ENCODE assay signal across 8 mouse cellular contexts in genomic region chr12:40199795-40200402, GRCm38 (mm10). TPM values are rescaled to one million over a fixed set of nuclear protein-coding genes. Genes with fewer than 3 reads are reported as not detected.
DNase-seq lines count a peak whose midpoint lies in the region; ATAC-seq lines count a peak whose summit lies in the region.
"Had no signal": no experiment of that assay in that cellular context is flagged by ENCODE, and none has a peak within 500 bp of the region (broad histone marks: within the 10 kb centered on the region; RNA-seq: fewer than 3 reads in every experiment).

No protein-coding gene starts in this region.

- no peaks in the 10 kb centered on the region for H3K27me3 ChIP-seq in hindbrain, embryonic 15.5 days
- H3K27me3 ChIP-seq: lung, embryonic 15.5 days had no signal

- H3K4me1 ChIP-seq in hindbrain, embryonic 15.5 days (replicated peaks): no peaks in the 10 kb centered on the region
- H3K4me1 ChIP-seq: lung, embryonic 15.5 days had no signal

- 54% methylated on average over 7 of the region's 7 CpGs for whole genome bisulfite sequencing in hindbrain, embryonic 15.5 days

- H3K36me3 ChIP-seq in hindbrain, embryonic 15.5 days: peaks cover 27% of the 10 kb centered on the region

- H3K9me3 ChIP-seq in hindbrain, embryonic 15.5 days: no peaks in the 10 kb centered on the region
- H3K9me3 ChIP-seq: lung, embryonic 15.5 days had no signal

- no peak overlapping the region for H3K4me2 ChIP-seq in hindbrain, embryonic 15.5 days
- H3K4me2 ChIP-seq: lung, embryonic 15.5 days had no signal

- H3K27ac ChIP-seq in hindbrain, embryonic 15.5 days (replicated peaks): no peak overlapping the region
- H3K27ac ChIP-seq: lung, embryonic 15.5 days had no signal

- DNase-seq in ZHBTc4 (ENCODE audit: low read depth, low spot score): peak; percentile 81
- peak; percentile 52 for DNase-seq in cerebellum, adult 9-11 months
- DNase-seq in gastrocnemius, adult 18-20 months (ENCODE audit: low spot score): peak; percentile 83
- peak; percentile 62 to 71 for DNase-seq in layer of hippocampus, postnatal 36 days
- DNase-seq in right cerebral cortex, postnatal 4 days: peak; percentile 50

- H3K4me3 ChIP-seq in hindbrain, embryonic 15.5 days: no peak overlapping the region
- H3K4me3 ChIP-seq: lung, embryonic 15.5 days had no signal

- no peak overlapping the region for H3K9ac ChIP-seq in hindbrain, embryonic 15.5 days
- H3K9ac ChIP-seq: lung, embryonic 15.5 days had no signal

- ATAC-seq in hindbrain, embryonic 15.5 days (ENCODE audit: low FRiP score, low read depth): peak; percentile 48
- ATAC-seq in megakaryocyte-erythroid progenitor cell, adult 5-6 weeks (replicated peaks; ENCODE audit: low FRiP score, low TSS enrichment, poor library complexity, severe bottlenecking): peak; percentile 91

RNA-seq across cellular contexts. Expression of gene Lsmem1, which starts 0.6 kb away (rescaled TPM):
- 10 to 100 TPM; 60.6 to 68.5 TPM for total RNA-seq in gastrocnemius, adult 18-20 months (2021)
- 0.10 TPM in 1 of 2 replicates, not detected in the other for polyA plus RNA-seq in hindbrain, embryonic 15.5 days (2015; fragmentation: Nextera tagmentation; extraction: Ambion mirVana)
- total RNA-seq in layer of hippocampus, postnatal 36 days (2021): under 1 TPM; 0.30 to 0.51 TPM
- not detected in 2 replicates for total RNA-seq in megakaryocyte-erythroid progenitor cell, adult 5-6 weeks (2014; fragmentation: Nextera tagmentation)
- 1.4 TPM in 1 of 2 replicates, not detected in the other for total RNA-seq in megakaryocyte-erythroid progenitor cell, adult 5-6 weeks (2017)

RNA-seq across cellular contexts. Expression of gene Ifrd1, which starts 48.4 kb away (rescaled TPM):
- 100 to 1,000 TPM in 1 of 2 experiments, 10 to 100 TPM in 1; 79.2 to 225 TPM for total RNA-seq in gastrocnemius, adult 18-20 months (2021)
- 156 and 163 TPM in 2 replicates for polyA plus RNA-seq in hindbrain, embryonic 15.5 days (2015; fragmentation: Nextera tagmentation; extraction: Ambion mirVana)
- 10 to 100 TPM; 90.6 to 92.6 TPM for total RNA-seq in layer of hippocampus, postnatal 36 days (2021)
- total RNA-seq in megakaryocyte-erythroid progenitor cell, adult 5-6 weeks (2014; fragmentation: Nextera tagmentation): 76.2 and 99.2 TPM in 2 replicates
- total RNA-seq in megakaryocyte-erythroid progenitor cell, adult 5-6 weeks (2017): 119 and 171 TPM in 2 replicates

Comparison
In these comparisons a context has a peak if more than half of its experiments do, and no peak if none do; other contexts are left out.
1. RNA of gene Lsmem1, which starts 0.6 kb away (total RNA-seq): 60.6 to 68.5 TPM in gastrocnemius, adult 18-20 months; 1.4 TPM in megakaryocyte-erythroid progenitor cell, adult 5-6 weeks and 0.30 to 0.51 TPM in layer of hippocampus, postnatal 36 days; every median in the first group is over 10 times any median in the second.
2. Peak in every context shown above with its lines, with median percentiles within 50 percentile points of each other: DNase-seq.